Mouse (Mus musculus): Measurements from ENCODE around the gene H2afz. TPM values are rescaled to one million over a fixed set of nuclear protein-coding genes. Genes with fewer than 3 reads are reported as not detected.
"Not testable (repeated sequence)": the region's sequence is repeated elsewhere in the genome, so short reads cannot be mapped to it uniquely, and the experiment has no call there.

Gene H2afz
- polyA plus RNA-seq, 1 experiment from 2014 or later: 714 TPM

DNA sequence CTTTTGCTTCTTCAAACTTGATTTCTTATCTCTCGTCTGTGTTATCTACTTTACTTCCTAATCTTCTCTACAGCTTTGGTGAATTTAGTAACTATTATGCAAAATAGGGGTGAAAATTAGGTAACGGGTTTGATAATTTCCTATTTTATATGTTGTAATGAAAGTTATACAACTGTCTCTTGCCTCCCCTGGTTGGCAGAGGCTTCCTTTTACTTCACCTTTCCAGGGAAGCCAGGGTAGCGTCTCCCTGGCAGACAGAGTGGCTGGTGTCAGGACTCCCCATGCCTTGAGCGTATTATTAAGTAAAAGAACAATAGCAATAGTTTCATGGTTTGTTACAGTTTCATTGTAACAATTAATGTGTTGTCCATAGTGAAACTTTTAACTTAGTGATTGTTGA is 29.5 kb downstream of the H2afz start:
- no peaks in the 10 kb centered on the region for H3K27me3 ChIP-seq (replicated peaks)
- no peak overlapping the region for H3K9ac ChIP-seq (replicated peaks)
- no peak overlapping the region for H3K4me2 ChIP-seq
- 86% methylated on average over 4 of the region's 4 CpGs for WGBS
- ATAC-seq (ENCODE audit: low FRiP score): no peak
- no peak overlapping the region for H3K4me3 ChIP-seq (replicated peaks)
- no peaks in the 10 kb centered on the region for H3K4me1 ChIP-seq
- H3K9me3 ChIP-seq (replicated peaks): no peaks in the 10 kb centered on the region
- no peak overlapping the region for H3K27ac ChIP-seq (replicated peaks)
- peaks cover 37% of the 10 kb centered on the region for H3K36me3 ChIP-seq

- WGBS: 94% methylated on average over 3 of the region's 3 CpGs
- H3K9me3 ChIP-seq (replicated peaks): no peaks in the 10 kb centered on the region
- H3K4me3 ChIP-seq (replicated peaks): no peak overlapping the region
- H3K9ac ChIP-seq (replicated peaks): no peak overlapping the region
- H3K4me1 ChIP-seq: no peaks in the 10 kb centered on the region
- no peak for ATAC-seq (ENCODE audit: low FRiP score)
- no peaks in the 10 kb centered on the region for H3K27me3 ChIP-seq (replicated peaks)
- no peak overlapping the region for H3K27ac ChIP-seq (replicated peaks)
- H3K4me2 ChIP-seq: no peak overlapping the region
- peaks cover 26% of the 10 kb centered on the region for H3K36me3 ChIP-seq
Measured at GRCm38 (mm10) chr3:137895196-137895595, 30.9 kb downstream of the H2afz start.

- Histone ChIP-seq H3K36me3 (peaks cover 26% of the 10 kb centered on the region), H3K4me1 (no peaks in the 10 kb centered on the region), H3K27me3 (replicated peaks) (no peaks in the 10 kb centered on the region), H3K9ac (replicated peaks) (no peak overlapping the region), H3K4me2 (no peak overlapping the region), H3K9me3 (replicated peaks) (no peaks in the 10 kb centered on the region), H3K4me3 (replicated peaks) (no peak overlapping the region), H3K27ac (replicated peaks) (no peak overlapping the region)
- WGBS: 58% methylated on average over 4 of the region's 4 CpGs
- no peak for ATAC-seq (ENCODE audit: low FRiP score)
Measured at GRCm38 (mm10) chr3:137896386-137896785, 32.1 kb downstream of the H2afz start.

GRCm38 (mm10) chr3:137896867-137897266 is 32.6 kb downstream of the H2afz start:
- peaks cover 28% of the 10 kb centered on the region for H3K36me3 ChIP-seq
- 94% methylated on average over 3 of the region's 3 CpGs for WGBS
- no peaks in the 10 kb centered on the region for H3K4me1 ChIP-seq
- no peaks in the 10 kb centered on the region for H3K9me3 ChIP-seq (replicated peaks)
- H3K27ac ChIP-seq (replicated peaks): no peak overlapping the region
- no peak overlapping the region for H3K9ac ChIP-seq (replicated peaks)
- no peak for ATAC-seq (ENCODE audit: low FRiP score)
- no peak overlapping the region for H3K4me2 ChIP-seq
- H3K27me3 ChIP-seq (replicated peaks): no peaks in the 10 kb centered on the region
- H3K4me3 ChIP-seq (replicated peaks): no peak overlapping the region

DNA sequence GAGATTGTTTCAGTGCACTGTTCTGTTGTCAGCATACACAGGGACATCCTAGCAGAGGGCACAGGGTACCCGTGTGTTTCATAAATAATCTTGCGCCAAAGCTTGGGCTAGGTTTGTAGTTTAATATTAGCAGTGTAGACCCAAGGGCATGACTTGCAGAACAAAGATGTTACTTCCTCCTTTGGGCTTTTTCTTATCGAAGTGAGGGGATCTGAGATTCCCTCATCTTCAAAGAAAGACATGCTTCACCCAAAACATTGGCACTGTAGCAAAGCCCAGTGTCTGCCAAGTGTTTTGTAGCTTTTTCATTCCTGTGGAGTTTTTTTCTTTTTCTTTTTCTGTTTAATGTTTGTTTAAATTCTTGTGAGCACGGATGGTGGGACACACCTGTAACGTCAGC is 33.4 kb downstream of the H2afz start:
- H3K9me3 ChIP-seq (replicated peaks): no peaks in the 10 kb centered on the region
- H3K27ac ChIP-seq (replicated peaks): no peak overlapping the region
- H3K36me3 ChIP-seq: peaks cover 35% of the 10 kb centered on the region
- no peak overlapping the region for H3K4me2 ChIP-seq
- H3K4me1 ChIP-seq: no peaks in the 10 kb centered on the region
- no peak overlapping the region for H3K4me3 ChIP-seq (replicated peaks)
- 89% methylated on average over 5 of the region's 5 CpGs for WGBS
- H3K27me3 ChIP-seq (replicated peaks): no peaks in the 10 kb centered on the region
- H3K9ac ChIP-seq (replicated peaks): no peak overlapping the region
- ATAC-seq (ENCODE audit: low FRiP score): no peak

DNA sequence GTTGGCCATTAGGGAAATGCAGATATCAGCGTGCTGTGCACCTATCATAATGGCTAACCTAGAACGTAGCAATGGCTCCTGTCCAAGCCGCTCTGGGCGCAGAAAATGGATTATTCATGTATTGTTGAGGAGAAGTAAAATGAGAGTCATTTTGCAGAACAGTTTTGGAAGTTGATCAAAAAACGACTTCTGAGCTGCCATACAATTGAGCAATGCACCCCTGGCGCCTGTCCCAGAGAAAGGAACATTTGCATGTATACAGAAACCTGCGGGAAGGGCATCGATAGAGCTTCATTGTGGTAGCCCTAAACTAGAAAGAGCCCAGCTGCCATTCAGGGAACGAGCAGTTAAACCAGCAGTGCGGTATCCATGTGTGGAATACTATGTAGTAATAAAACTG is 35.9 kb downstream of the H2afz start:
- 59% methylated on average over 10 of the region's 10 CpGs for WGBS
- H3K27me3 ChIP-seq (replicated peaks): no peaks in the 10 kb centered on the region
- no peaks in the 10 kb centered on the region for H3K9me3 ChIP-seq (replicated peaks)
- H3K9ac ChIP-seq (replicated peaks): no peak overlapping the region
- H3K4me2 ChIP-seq: no peak overlapping the region
- H3K4me3 ChIP-seq (replicated peaks): no peak overlapping the region
- H3K4me1 ChIP-seq: no peaks in the 10 kb centered on the region
- no peak for ATAC-seq (ENCODE audit: low FRiP score)
- H3K27ac ChIP-seq (replicated peaks): no peak overlapping the region
- peaks cover 34% of the 10 kb centered on the region for H3K36me3 ChIP-seq

DNA sequence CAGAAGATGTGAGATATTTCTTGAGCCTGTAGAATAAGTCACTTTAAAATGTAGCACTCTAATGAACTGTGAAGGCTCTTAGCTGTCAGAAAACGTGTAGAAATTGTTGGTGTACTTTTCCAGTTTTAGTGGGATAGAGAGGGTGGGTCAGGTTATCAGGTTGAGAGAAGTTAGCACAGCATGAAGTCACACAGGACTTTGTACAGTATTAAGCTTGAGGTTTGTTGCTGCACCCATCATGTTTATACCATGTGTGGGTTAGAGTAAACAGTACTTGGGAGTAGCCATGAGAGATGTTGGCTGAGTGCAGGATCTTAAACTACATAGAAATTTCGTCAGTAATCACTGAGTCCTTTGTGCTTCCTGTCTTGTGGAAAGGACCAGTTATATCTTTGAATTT is 48.8 kb downstream of the H2afz start:
- H3K9ac ChIP-seq (replicated peaks): no peak overlapping the region
- no peaks in the 10 kb centered on the region for H3K27me3 ChIP-seq (replicated peaks)
- no peak overlapping the region for H3K4me2 ChIP-seq
- H3K4me1 ChIP-seq: peaks cover 10% of the 10 kb centered on the region
- ATAC-seq (ENCODE audit: low FRiP score): no peak
- no peaks in the 10 kb centered on the region for H3K9me3 ChIP-seq (replicated peaks)
- WGBS: 73% methylated on average over 2 of the region's 2 CpGs
- no peak overlapping the region for H3K27ac ChIP-seq (replicated peaks)
- H3K36me3 ChIP-seq: peaks cover 8% of the 10 kb centered on the region; the same call in 1 of the 2 replicates
- H3K4me3 ChIP-seq (replicated peaks): no peak overlapping the region

GRCm38 (mm10) chr3:137914567-137914966 is 50.3 kb downstream of the H2afz start:
- H3K9me3 ChIP-seq (replicated peaks); H3K27ac ChIP-seq (replicated peaks); H3K27me3 ChIP-seq (replicated peaks); ATAC-seq (ENCODE audit: low FRiP score); H3K4me2 ChIP-seq; H3K36me3 ChIP-seq; H3K9ac ChIP-seq (replicated peaks); H3K4me3 ChIP-seq (replicated peaks): not testable (repeated sequence)
- no CpG with 5 or more reads among the region's 1 CpGs for WGBS
- H3K4me1 ChIP-seq: peaks cover 18% of the 10 kb centered on the region

Other genes starting within 250 kb of the H2afz start
- 15.4 and 20.6 TPM in 2 replicates for gene Ddit4l, start 242.9 kb upstream of the H2afz start, polyA plus RNA-seq (2015; fragmentation: Nextera tagmentation; extraction: Ambion mirVana)
- not detected in 2 replicates for gene Gm21962, start 193.0 kb upstream of the H2afz start, polyA plus RNA-seq (2015; fragmentation: Nextera tagmentation; extraction: Ambion mirVana)
- 15.1 and 17.8 TPM in 2 replicates for gene Dnajb14, start 3.2 kb downstream of the H2afz start, polyA plus RNA-seq (2015; fragmentation: Nextera tagmentation; extraction: Ambion mirVana)
- gene Lamtor3, start 54.0 kb downstream of the H2afz start, polyA plus RNA-seq (2015; fragmentation: Nextera tagmentation; extraction: Ambion mirVana): 128 and 132 TPM in 2 replicates
- 1.5 and 7.7 TPM in 2 replicates for gene Dapp1, start 117.1 kb downstream of the H2afz start, polyA plus RNA-seq (2015; fragmentation: Nextera tagmentation; extraction: Ambion mirVana)
- gene 1110002E22Rik, start 200.6 kb downstream of the H2afz start, polyA plus RNA-seq (2015; fragmentation: Nextera tagmentation; extraction: Ambion mirVana): 0.23 and 0.31 TPM in 2 replicates
- 0.10 and 0.23 TPM in 2 replicates for gene Gm5105, start 202.9 kb downstream of the H2afz start, polyA plus RNA-seq (2015; fragmentation: Nextera tagmentation; extraction: Ambion mirVana)

All from neural tube, embryonic 15.5 days (tissue).